Mouse (Mus musculus) midbrain, embryonic 16.5 days (tissue): ENCODE results near the gene Rnase13. TPM values are rescaled to one million over a fixed set of nuclear protein-coding genes. Genes with fewer than 3 reads are reported as not detected.

ENCODE experiments used
- ATAC-seq: fragments of 200-750 bp; cut with Nextera tagmentation; 2 replicates; pipeline ENCODE4 v1.8.0; 2017; ENCODE audit warnings: moderate TSS enrichment
- H3K27ac ChIP-seq: fragments of 300-500 bp; sonication (generic); 2 replicates; pipeline ENCODE4 v1.5.1; 2014; ENCODE audit warnings: mild to moderate bottlenecking, low read length, mixed read lengths
- H3K27me3 ChIP-seq: fragments of 300-500 bp; sonication (generic); 2 replicates; pipeline ENCODE4 v1.6.1; 2014; ENCODE audit warnings: low read depth, low read length, mixed read lengths; ENCODE audit not compliant: control insufficient read depth, insufficient read depth
- H3K36me3 ChIP-seq: fragments of 300-500 bp; sonication (generic); 2 replicates; pipeline ENCODE4 v1.6.1; 2014; ENCODE audit warnings: mild to moderate bottlenecking, low read length, moderate library complexity, mixed read lengths; ENCODE audit not compliant: control insufficient read depth, insufficient read depth
- H3K4me1 ChIP-seq: fragments of 300-500 bp; sonication (generic); 2 replicates; pipeline ENCODE4 v1.6.1; 2014; ENCODE audit warnings: mild to moderate bottlenecking, low read length, mixed read lengths; ENCODE audit not compliant: control insufficient read depth, insufficient read depth
- H3K4me2 ChIP-seq: fragments of 300-500 bp; sonication (generic); 2 replicates; pipeline ENCODE4 v1.6.1; 2014; ENCODE audit warnings: mild to moderate bottlenecking, low read length, mixed read lengths
- H3K4me3 ChIP-seq: fragments of 300-500 bp; sonication (generic); 2 replicates; pipeline ENCODE4 v1.5.1; 2014; ENCODE audit warnings: low read depth, mild to moderate bottlenecking, low read length, moderate library complexity, mixed read lengths
- H3K9ac ChIP-seq: fragments of 300-500 bp; sonication (generic); 2 replicates; pipeline ENCODE4 v1.6.1; 2014; ENCODE audit warnings: low read depth, low read length, mixed read lengths
- H3K9me3 ChIP-seq: fragments of 300-500 bp; sonication (generic); replicated peaks from 2 replicates; pipeline ENCODE4 v1.6.1; 2014; ENCODE audit warnings: mild to moderate bottlenecking, low read length, mixed read lengths; ENCODE audit not compliant: control insufficient read depth, poor library complexity, severe bottlenecking
- WGBS: fragments of 180-500 bp; shearing (Covaris S2); extraction: QIAGEN DNeasy Blood & Tissue Kit; methylation state at CpG from one replicate; pipeline ENCODE4 v1.1.7; 2014; 5-methylcytosine and 5-hydroxymethylcytosine counted together
- polyA plus RNA-seq: library from polyadenylated mRNA; unstranded; fragments of >200 nt; fragmentation: Nextera tagmentation; extraction: Ambion mirVana; gene quantifications from 2 replicates; pipeline ENCODE4 v1.2.1, GENCODE M21; 2015

The Rnase13 gene
- polyA plus RNA-seq, 1 experiment from 2014 or later = not detected

DNA sequence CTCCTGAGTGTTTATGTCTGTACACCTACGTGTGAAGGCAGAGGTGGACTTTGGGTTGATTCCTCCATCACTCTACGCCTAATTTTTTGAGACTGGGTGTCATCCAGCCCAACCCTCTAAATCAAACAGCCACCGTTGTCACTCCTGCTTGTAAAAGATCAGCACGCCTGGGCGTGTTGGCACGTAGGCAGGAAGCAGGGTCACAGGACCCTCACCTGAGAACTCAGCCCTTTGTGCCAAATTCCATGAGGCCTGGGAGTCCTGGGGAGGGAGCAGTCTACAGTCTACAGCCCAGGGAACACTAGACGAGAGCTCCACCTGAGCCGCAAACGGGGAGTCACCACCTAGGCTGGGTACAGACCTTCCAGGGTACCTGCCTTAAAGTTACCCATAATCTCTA lies 18.8 kb downstream of the Rnase13 start:
- H3K4me3 ChIP-seq = no peak overlapping the region
- H3K9me3 ChIP-seq = no peaks in the 10 kb centered on the region
- H3K4me1 ChIP-seq = no peaks in the 10 kb centered on the region
- H3K27me3 ChIP-seq = no peaks in the 10 kb centered on the region
- no peak overlapping the region for H3K27ac ChIP-seq
- H3K4me2 ChIP-seq = no peak overlapping the region
- H3K36me3 ChIP-seq = no peaks in the 10 kb centered on the region
- H3K9ac ChIP-seq = no peak overlapping the region
- ATAC-seq = 0 out of 2 replicates have a peak, but pooled peaks have one; percentile 44
- 90% methylated on average over 9 of the region's 9 CpGs for WGBS

DNA sequence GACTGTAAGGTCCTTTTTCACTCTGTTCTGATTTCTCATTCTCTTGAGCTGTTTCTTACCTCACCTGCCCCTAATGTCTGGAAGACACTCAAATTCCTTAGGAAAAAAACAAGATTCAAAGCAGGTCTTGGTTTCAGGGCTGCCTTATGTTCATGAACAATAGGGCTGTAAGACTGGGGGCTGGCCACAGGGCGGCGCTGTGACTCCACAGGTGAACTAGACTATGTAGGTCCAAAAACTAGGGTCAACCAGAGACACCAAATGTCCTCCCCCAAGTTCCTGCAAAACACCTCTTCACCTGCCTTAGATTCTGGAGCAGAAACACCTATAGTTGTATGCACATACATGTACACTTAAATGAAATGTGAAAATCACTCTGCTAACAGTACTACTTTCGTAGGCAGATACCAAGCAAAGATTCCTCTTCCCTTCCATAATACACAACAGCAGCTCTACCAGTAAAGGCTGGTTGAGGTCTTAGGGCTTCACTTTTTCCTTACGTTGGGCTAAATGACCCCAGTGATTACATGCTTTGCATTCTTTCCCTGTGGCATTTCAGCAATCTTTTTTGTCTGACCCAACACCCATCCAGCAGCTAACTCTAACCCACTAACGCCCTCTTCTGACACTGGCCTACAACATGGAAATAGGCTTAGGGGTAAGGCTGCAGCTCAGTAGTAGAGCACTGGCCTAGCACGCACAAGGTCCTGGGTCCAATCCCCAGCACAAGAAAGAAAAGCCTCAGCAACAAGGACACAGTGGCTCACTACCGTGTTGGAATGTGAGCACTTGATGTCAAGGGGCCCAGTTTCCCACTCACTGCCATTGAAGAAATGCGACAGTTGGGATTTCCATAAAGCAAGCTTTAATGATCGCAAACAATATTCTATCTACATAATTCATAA lies 19.5 kb downstream of the Rnase13 start:
- H3K9ac ChIP-seq = no peak overlapping the region
- peak; percentile 69 for ATAC-seq
- 57% methylated on average over 9 of the region's 9 CpGs for WGBS
- no peaks in the 10 kb centered on the region for H3K27me3 ChIP-seq
- H3K4me3 ChIP-seq = no peak overlapping the region
- no peak overlapping the region for H3K4me2 ChIP-seq
- H3K9me3 ChIP-seq = no peaks in the 10 kb centered on the region
- no peaks in the 10 kb centered on the region for H3K4me1 ChIP-seq
- no peaks in the 10 kb centered on the region for H3K36me3 ChIP-seq
- no peak overlapping the region for H3K27ac ChIP-seq

- Histone ChIP-seq H3K36me3 (peaks cover 7% of the 10 kb centered on the region), H3K9ac (no peak overlapping the region), H3K4me1 (no peaks in the 10 kb centered on the region), H3K4me3 (no peak overlapping the region), H3K27ac (no peak overlapping the region), H3K9me3 (no peaks in the 10 kb centered on the region), H3K27me3 (no peaks in the 10 kb centered on the region), H3K4me2 (no peak overlapping the region)
- ATAC-seq = no peak
- 92% methylated on average over 1 of the region's 1 CpGs for WGBS
Measured at GRCm38 (mm10) chr14:51899351-51899750, 23.2 kb downstream of the Rnase13 start.

DNA sequence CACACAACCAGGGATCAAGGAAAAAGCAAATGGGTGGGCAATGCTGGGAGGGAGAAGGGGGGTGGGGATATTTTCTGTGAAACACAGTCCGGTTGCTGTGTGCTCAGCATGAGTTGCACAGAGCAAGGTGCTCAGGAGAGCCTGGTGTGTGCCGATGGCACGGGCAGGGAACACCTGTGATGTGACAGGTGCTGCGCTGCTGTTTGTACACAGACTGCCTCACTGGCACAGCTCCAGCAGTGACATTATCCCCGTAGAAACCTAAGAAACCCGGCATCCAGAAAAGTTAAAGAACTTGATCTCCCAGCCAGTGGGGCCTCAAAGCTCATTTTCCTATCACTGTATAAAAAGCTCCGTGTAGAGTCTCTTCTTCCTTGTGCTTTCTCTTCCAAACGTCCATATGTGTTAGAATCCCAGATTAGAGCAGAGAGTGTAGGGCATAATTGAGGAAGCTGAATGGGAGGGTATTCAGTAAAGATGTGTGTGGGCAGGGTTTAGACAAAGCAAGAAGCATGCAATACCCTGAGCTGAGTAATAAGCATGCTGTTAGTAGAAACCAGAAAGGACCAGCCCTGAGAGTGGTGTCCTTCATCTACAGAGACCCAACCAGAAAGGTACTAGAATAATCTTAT lies 25.9 kb downstream of the Rnase13 start:
- H3K4me2 ChIP-seq = no peak overlapping the region
- 80% methylated on average over 8 of the region's 8 CpGs for WGBS
- no peak overlapping the region for H3K9ac ChIP-seq
- H3K27me3 ChIP-seq = no peaks in the 10 kb centered on the region
- peaks cover 14% of the 10 kb centered on the region for H3K36me3 ChIP-seq
- H3K4me1 ChIP-seq = no peaks in the 10 kb centered on the region
- H3K27ac ChIP-seq = no peak overlapping the region
- no peak for ATAC-seq
- no peaks in the 10 kb centered on the region for H3K9me3 ChIP-seq
- H3K4me3 ChIP-seq = no peak overlapping the region

DNA sequence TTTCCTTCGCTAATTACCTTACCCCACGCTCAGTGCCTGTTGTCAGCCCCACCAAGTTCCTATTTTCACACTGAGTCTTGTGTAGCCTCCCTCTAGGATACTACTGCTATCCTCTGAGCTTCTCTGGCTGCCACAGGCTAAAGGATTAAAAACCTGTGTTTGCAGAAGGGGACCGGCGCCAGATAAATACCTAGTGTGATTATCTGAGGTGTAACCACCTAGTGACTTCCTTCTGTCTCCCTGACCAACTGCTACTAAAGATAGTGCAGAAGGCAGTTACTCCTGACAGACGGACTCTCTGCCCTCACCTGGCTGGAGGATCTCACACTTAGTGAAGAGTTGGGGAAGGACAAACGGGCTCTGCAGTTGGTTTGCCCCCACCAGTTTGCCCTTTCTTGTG lies 26.6 kb downstream of the Rnase13 start:
- Histone ChIP-seq H3K9me3 (no peaks in the 10 kb centered on the region), H3K4me3 (no peak overlapping the region), H3K4me1 (no peaks in the 10 kb centered on the region), H3K9ac (no peak overlapping the region), H3K36me3 (peaks cover 19% of the 10 kb centered on the region), H3K27ac (no peak overlapping the region), H3K4me2 (no peak overlapping the region), H3K27me3 (no peaks in the 10 kb centered on the region)
- 89% methylated on average over 6 of the region's 6 CpGs for WGBS
- no peak for ATAC-seq

GRCm38 (mm10) chr14:51895071-51895470 lies 27.5 kb downstream of the Rnase13 start:
- H3K36me3 ChIP-seq = peaks cover 26% of the 10 kb centered on the region
- H3K4me1 ChIP-seq = no peaks in the 10 kb centered on the region
- WGBS = 77% methylated on average over 14 of the region's 14 CpGs
- H3K9me3 ChIP-seq = no peaks in the 10 kb centered on the region
- no peak overlapping the region for H3K27ac ChIP-seq
- no peak overlapping the region for H3K4me2 ChIP-seq
- no peak overlapping the region for H3K4me3 ChIP-seq
- H3K9ac ChIP-seq = no peak overlapping the region
- H3K27me3 ChIP-seq = no peaks in the 10 kb centered on the region
- ATAC-seq = no peak

DNA sequence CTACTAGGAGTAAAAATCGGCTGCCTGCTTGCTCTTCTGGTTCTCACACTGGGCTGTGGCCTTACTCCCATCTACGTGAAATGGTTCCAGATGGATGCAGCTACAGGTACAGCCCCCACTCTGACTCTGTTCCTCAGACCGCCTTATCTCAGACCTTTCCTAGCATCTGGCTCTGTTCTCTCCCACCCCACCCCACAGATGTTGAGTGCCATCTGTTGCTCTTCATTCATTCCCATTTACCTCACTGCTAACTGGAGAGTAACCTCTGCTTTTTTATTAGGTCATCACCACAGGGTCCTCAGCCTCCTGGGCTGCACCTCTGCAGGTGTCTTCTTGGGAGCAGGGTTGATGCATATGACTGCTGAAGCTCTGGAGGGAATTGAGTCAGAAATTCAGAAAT lies 28.8 kb downstream of the Rnase13 start:
- H3K27me3 ChIP-seq = no peaks in the 10 kb centered on the region
- no peaks in the 10 kb centered on the region for H3K4me1 ChIP-seq
- H3K4me2 ChIP-seq = no peak overlapping the region
- ATAC-seq = no peak; the same call in 1 of the 2 replicates
- no peak overlapping the region for H3K27ac ChIP-seq
- H3K9me3 ChIP-seq = no peaks in the 10 kb centered on the region
- H3K4me3 ChIP-seq = no peak overlapping the region
- WGBS = 72% methylated on average over 3 of the region's 3 CpGs
- H3K9ac ChIP-seq = no peak overlapping the region
- H3K36me3 ChIP-seq = peaks cover 38% of the 10 kb centered on the region

DNA sequence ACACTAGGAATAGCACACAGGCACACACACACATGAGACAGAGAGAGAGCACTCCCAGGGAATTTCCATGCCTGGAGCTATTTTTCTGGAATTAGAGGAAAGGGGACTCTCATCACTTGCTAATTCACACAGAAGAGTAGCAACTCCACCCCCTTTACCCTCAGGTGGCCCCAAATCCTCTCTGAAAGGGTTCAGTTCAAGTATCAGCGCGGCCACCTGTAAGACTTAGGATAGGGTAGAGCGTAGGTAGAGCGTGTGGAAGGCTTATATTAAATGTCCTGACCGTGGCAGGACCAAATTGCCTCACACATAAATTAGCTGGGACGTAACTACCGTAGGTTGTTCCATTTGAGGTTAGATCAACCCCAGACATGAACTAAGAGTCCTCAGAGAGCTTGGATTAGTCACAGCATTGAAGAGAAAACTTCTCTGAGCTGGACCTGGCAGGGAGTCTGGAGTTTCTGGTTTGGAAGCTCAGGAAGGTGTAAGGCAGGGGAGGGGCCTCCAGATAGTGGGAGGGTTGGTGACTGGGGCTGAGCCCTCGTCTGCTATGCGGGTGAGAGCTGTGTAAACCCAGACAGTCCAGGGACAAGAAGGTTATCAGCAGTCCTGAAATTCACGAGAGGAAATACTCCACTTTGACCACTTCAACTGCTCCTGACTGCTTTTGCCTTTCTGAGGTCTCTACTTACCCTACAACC lies 29.3 kb downstream of the Rnase13 start:
- Histone ChIP-seq H3K9ac (no peak overlapping the region), H3K4me2 (no peak overlapping the region), H3K4me3 (no peak overlapping the region), H3K4me1 (no peaks in the 10 kb centered on the region), H3K9me3 (no peaks in the 10 kb centered on the region), H3K27me3 (no peaks in the 10 kb centered on the region), H3K36me3 (peaks cover 41% of the 10 kb centered on the region), H3K27ac (no peak overlapping the region)
- ATAC-seq = 0 out of 2 replicates have a peak, but pooled peaks have one; percentile 41
- 28% methylated on average over 10 of the region's 10 CpGs for WGBS
